Mouse (Mus musculus) central nervous system, embryonic 18 days (tissue): ENCODE data around the gene Calcrl. TPM values are rescaled to one million over a fixed set of nuclear protein-coding genes. Genes with fewer than 3 reads are reported as not detected.

Source experiments
- polyA plus RNA-seq: library from polyadenylated mRNA; depleted of rRNA; stranded (reverse); fragments of >200 nt; gene quantifications from 2 replicates; pipeline ENCODE4 v1.2.3, GENCODE M21; 2012; rRNA removed

Gene Calcrl
- polyA plus RNA-seq: 3.2 and 4.2 TPM in 2 replicates

GRCm38 (mm10) chr2:84425138-84425537 lies at the start of gene Calcrl:
Gene Calcrl, minus strand, starts transcription at chr2:84425411.

Other genes starting within 250 kb of the Calcrl start
- gene Tfpi, start 51.4 kb upstream of the Calcrl start, polyA plus RNA-seq: 11.8 and 12.0 TPM in 2 replicates
- gene Ctnnd1, start 225.4 kb upstream of the Calcrl start, polyA plus RNA-seq: 67.7 and 68.7 TPM in 2 replicates
- not detected in 2 replicates for gene Btbd18, start 233.7 kb upstream of the Calcrl start, polyA plus RNA-seq
- 167 and 173 TPM in 2 replicates for gene Selenoh, start 245.4 kb upstream of the Calcrl start, polyA plus RNA-seq